Mouse (Mus musculus) cerebellum, adult 2 months (tissue): ENCODE data around the gene Ly6g6f.

ENCODE experiments used
- CTCF ChIP-seq: fragments of 200-500 bp; IDR thresholded peaks from 2 replicates; pipeline ENCODE4 v1.5.1; 2011; ENCODE audit warnings: low read depth, mild to moderate bottlenecking, control low read depth, low read length, moderate library complexity, borderline replicate concordance; ENCODE audit not compliant: insufficient read depth
- POLR2A ChIP-seq: fragments of 200-500 bp; IDR thresholded peaks from 2 replicates; pipeline ENCODE4 v1.6.1; 2011; ENCODE audit warnings: low read length, control low read depth, borderline replicate concordance; ENCODE audit not compliant: insufficient read depth

DNA sequence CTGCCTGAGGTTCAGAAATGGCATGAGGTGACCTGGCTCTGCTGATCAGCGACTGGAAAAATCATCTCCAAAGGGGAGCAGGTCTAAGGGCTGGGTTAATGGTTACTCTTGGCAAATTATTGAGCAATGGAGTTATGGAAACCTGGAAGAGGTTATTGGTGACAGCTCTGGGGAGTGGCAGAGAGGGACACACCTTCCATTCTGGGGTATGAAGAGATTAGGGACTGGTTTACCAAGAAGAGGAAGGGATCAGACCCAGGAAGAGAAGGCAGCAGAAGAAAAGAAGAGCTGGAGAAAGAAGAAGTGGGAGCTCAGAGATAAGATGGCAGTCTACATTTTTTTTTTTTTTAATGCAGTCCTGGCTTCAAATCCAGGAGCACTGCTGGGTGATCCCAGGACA is 37.7 kb downstream of the Ly6g6f start:
- TF ChIP-seq POLR2A (no peak), CTCF (no peak)
